Mouse (Mus musculus) right cerebral cortex, postnatal 25 days (tissue): ENCODE results near the gene Stoml2.
"Not testable (repeated sequence)": the region's sequence is repeated elsewhere in the genome, so short reads cannot be mapped to it uniquely, and the experiment has no call there.

Experiments used
- DNase-seq: peaks from one replicate; pipeline ENCODE4 v3.0.0; 2022

The Stoml2 gene

DNA sequence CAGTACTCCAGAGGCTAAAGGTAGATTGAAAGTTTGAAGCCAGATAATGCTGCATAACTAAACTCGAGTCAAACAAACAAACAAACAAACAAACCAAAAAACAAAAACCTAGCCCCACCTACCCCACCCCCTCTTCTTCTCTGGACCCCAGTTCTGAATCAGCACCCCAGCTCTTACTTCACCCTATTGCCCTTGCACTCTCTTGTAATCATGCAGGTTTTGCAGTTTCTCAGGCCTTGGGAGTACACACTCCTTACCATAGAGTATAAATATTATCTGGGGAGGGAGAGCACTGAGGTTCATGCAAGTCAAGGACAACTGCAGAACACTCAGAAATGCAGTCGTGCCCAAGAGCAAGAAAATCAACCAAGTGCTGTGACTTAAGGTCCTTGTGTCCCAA is 30.2 kb downstream of the Stoml2 start:
- no peak for DNase-seq

GRCm38 (mm10) chr4:43000141-43000986 is 31.1 kb downstream of the Stoml2 start, which contains the start of gene Vcp:
Gene Vcp, minus strand, starts transcription at chr4:43000507.
- peak; percentile 100 for DNase-seq

- DNase-seq, result peak; percentile 75
Observed at GRCm38 (mm10) chr4:42999451-43000140, 31.9 kb downstream of the Stoml2 start.

GRCm38 (mm10) chr4:42998022-42998421 is 33.5 kb downstream of the Stoml2 start:
- no peak for DNase-seq

DNA sequence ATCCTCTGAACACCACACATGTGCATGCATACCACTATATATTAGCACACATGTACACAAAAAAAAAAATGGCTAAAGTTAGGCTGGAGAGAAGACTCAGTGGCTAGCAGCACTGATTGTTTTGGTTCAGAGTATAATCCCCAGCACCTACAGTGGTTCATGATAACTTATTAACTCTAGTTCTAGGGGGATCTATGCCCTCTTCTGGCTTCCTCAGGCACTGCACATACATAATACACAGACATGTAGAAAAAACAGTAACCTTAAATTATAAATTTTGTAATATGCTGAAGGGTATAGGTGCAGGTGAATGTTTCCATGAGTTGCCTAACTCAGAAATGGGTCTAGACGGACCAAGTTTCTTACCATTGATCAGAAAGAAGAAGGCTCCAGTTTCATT is 43.2 kb downstream of the Stoml2 start:
- no peak for DNase-seq

GRCm38 (mm10) chr4:42980467-42980866 is 51.0 kb downstream of the Stoml2 start:
- DNase-seq, result not testable (repeated sequence)

- no peak for DNase-seq
Observed at GRCm38 (mm10) chr4:42978062-42978461, 53.4 kb downstream of the Stoml2 start.
